Mouse (Mus musculus) spleen, adult 18-20 months (tissue): ENCODE results near the gene Gm20814.
"Not testable (repeated sequence)": the region's sequence is repeated elsewhere in the genome, so short reads cannot be mapped to it uniquely, and the experiment has no call there.

Experiments
- DNase-seq, 2 experiments: peaks; one replicate each; pipeline ENCODE4 v3.0.0; 2022; ENCODE audit warnings: mixed read lengths in 2 of 2

Gm20814 gene

DNA sequence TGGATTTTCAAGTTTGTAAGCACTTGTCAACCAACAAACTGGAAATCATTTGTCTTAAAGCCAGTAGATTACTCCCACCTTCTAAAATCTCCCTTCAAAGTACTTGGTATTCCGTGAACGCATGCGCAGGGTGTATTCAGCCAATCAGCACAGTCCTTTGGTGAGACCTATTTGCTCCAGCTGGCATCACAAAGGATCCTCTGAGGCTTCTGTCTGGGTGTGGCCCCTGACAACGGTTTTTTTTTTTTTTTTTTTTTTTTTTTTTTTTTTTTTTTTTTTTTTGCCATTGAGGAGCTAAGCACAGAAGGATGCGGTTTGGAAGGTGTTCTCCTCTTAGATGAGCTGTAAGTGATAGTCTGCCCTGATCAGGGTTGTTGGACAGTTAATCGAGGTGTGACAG, at the start of gene Gm20814:
Gm20814 (plus strand) TSS at position 301 of the 400 bp plus-strand sequence.
- DNase-seq: not testable (repeated sequence)
